Mouse (Mus musculus) testis, postnatal 14 days (tissue): Measurements from ENCODE around the gene Ctnna3.
"Not testable (repeated sequence)": the region's sequence is repeated elsewhere in the genome, so short reads cannot be mapped to it uniquely, and the experiment has no call there.

Source experiments
- DNase-seq: peaks from one replicate; pipeline ENCODE4 v3.0.0; 2021; ENCODE audit warnings: low spot score

Gene Ctnna3

DNA sequence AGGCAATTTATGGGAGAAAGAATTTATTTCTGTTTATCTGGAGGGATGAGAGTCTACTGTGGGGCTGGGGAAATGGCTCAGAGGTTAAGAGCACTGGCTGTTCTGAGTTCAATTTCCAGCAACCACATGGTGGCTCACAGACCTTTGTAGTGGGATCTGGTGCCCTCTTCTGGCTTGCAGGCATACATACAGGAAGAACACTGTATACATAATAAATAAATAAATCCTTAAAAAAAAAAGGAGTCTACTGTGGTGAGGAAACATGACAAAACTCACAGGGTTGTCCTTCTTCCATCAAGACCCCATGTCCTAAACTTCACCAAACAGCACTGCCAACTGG lies 5.5 kb upstream of the Ctnna3 start:
- no peak for DNase-seq

DNA sequence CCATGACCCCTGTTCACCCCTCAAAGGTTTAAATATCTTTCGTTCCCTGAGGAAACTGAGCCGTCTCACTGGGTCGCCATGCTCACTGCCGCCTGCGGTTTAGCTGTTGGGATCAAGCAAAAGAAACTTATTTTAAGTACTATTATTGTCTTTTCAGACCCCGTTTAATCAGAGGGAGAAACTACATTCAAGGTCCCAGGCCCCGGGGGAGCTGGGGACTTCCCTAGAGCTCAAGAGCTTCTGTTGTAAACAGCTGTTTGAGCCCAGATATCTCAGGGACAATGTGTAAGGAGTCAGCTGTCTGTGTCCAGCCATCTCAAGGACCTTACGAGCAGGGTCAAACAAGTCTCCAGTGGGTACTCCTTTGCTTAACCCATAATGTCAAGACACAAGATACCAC lies 2.8 kb upstream of the Ctnna3 start:
- no peak for DNase-seq

DNA sequence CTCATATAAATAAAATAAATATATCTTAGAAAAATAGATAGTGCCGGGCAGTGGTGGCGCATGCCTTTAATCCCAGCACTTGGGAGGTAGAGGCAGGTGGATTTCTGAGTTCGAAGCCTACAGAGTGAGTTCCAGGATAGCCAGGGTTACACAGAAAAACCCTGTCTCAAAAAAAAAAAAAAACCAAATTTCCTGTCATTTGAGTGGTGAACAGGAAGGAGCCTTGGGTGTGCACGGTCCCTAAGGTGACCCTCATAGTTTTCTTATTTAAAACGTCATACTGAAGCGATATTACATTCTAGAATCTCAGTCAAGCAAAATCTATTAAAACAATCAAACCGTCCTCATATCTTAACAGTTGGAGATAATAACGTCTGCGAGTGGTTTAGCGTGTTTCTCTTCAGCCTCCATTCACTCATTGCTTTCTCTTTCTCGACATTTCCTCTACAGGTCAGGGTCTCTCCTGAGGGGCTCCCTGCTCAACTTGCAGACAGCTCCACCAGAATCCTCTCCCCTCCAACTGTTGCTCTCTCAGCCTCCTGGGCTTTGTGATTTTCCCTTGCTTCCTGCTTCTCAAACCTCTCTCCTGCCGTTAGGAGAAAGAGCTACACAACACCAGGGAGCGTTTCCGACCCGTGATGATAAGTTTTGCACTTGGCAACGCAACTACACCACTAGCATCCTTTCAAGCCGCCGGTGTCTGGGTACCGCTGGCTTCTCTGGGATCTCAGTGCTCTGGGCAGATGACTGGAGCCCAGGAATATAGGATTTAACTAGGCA lies 1.5 kb upstream of the Ctnna3 start:
- no peak for DNase-seq

DNA sequence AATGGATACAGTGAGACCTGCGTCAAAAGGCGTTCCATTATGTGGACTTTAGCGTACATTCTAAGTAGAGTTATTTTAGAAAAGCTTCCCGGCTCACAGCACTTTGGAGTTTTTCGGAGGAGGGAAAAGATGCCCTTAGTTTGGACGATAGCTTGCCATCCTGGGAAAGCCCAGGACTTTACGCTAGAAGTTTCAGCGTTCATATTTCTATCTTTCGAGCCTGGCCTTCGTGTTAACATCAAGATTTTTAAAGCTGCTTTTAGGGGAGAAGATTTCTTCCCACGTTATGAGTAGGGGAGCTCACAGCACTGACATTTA lies 916 bp upstream of the Ctnna3 start:
- DNase-seq: no peak

DNA sequence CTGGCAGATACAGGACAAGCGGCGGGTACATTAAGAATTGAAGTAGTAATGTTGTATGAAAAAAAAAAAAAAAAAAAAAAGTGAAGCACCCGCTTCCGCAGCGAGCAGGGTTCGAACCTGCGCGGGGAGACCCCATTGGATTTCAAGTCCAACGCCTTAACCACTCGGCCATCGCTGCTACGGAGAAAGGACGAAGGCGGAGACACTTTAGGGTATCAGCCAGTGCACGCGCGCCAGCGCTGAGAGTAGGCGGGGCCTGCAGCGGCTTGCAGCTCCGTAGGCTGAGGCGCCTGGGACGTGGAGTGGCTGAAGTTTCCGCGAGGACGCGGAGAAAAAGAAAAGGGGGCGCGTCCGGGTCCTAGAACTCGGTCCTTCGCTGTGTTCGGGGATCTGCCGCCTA lies 518 bp upstream of the Ctnna3 start:
- peak; percentile 95 for DNase-seq

DNA sequence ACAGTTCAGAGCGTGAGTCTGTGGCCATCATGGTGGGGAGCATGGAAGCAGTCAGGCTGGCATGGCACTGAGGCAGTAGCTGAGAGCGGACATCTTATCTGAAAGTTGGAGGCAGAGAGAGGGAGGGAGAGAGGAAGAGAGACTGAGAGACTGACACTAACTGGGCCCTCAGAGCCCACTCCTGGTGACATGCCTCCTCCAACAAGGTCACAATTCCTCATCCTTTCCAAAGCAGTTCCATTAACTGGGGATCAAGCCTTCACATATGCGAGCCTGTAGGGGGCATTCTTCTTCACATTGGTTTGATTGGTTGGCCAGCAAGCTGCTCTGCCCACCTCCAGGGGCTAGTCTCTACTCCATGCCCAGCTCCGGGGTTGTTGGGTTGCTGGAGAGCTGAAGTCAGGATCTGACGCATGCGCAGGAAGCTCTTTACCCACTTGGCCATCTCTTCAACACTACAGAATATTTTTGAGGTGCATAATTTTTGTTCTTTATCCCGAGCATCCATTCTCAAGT lies 1.4 kb downstream of the Ctnna3 start:
- peak; percentile 54 for DNase-seq

DNA sequence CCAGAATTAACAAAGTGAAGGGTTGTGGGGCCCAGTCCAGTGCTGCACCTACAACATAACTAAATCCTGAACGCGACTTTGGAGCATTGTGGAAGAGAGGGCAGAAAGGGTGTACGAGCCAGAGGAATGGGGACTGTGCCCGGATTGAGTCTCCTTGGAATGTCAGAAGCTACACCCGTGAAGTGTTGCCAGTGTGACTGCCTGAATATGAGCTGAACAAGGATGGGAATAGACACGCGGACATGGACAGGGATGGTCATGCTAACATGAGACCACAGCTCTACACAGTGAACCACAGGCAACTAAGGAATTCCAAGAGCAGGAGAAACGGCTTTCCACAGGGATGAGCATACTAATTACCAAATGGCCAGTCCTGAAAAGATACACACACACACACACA lies 2.2 kb downstream of the Ctnna3 start:
- DNase-seq: no peak

DNA sequence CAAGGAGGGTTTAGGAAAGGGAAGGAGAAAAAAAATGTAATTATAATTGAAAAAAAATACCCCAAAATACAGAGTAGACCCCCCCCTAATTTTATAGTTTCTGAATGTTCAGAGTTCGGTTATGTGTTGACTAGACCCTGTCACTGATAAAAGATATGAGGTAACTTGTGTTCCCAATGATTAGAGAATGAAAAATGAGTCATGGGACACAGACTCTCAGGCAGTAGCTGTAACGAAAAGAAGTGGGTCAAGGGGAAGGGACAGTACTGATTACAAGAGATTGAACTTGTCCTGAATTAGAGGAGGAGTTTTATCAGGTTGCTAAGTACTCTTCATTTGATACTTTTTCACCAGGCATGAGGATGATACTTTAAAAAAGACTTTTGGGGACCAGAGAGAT lies 3.0 kb downstream of the Ctnna3 start:
- no peak for DNase-seq

DNA sequence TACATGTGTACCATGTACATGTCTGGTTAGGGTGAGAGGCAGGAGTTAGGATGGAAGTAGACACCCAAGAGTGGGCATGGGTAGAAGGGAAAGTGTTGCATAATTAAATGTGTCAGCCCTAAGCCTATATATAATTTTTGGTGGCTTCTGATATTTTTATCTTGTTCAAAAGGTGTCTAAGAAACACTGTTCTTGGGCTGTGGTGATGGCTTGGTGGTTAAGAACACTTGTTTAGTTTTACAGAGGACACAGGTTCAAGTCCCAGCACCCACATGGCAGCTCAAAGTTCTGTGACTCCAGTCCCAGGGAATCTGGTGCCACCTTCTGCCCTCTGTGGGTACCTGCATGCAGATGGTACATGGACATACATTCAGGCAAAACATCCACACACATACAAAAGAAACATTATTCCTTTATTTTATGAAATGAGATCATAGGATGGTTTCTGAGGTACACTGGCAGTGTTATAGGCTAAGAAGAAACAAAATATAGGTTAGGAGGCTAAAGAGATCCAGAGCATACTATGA lies 8.9 kb downstream of the Ctnna3 start:
- no peak for DNase-seq

DNA sequence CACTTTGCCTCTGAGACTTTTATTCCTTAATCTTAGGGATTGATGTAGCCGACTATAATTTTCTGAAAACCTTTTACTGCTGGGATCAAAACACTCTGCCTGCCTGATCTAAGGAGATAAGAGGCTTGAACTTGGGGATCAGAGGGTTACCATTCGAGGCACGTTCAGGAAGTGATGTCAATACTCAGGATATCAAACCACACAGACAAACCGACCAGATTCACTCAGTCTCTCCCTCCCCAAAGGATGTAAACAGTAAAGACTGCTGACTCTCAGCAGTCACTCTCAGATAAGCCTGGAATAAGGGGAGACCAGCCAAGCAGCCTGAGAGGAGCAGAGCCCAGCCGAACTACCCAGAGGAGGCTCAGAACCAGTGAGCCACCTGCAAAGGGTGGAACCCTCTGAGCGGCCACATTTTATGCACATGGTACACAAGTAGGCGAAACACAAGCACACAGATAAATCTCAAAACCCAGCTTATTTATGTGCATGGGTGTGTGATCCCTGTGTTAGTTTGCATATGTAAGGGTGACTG lies 9.9 kb downstream of the Ctnna3 start:
- DNase-seq: no peak

DNA sequence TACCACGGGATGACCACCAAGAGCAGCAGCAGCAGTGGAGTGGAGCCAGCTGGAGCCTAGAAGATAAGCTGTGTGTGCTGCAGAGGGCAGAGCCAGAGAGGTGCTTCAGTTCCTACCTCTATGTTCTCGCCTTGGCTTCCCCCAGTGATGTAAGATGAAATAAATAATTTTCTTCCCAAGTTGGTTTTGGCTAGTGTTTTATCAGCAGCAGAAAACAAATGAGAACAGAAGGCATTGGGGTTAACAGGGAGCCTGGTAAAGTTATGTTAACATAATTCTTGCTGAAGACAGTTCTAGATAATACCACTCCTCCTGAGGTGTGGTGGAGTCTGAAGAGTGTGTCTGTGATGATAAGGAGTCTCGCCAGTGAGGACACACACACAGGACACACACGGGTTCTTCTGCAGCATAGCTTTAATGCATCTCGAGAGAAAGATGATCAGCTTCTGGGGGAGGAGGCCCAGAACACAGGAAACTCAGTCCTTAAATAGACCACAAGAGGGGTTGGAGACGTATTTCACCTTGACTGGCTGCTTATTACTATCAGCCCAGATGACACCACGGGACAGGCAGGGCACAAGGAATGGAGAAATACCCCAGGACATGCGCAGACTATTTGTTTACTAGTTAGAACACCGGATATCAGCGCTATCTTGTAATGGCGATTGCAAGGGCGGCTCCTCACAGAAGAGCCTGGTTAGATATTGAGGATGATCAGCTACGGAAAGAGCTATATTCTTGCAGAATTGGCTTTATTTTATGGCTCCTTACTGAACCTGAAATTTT lies 14.9 kb downstream of the Ctnna3 start:
- not testable (repeated sequence) for DNase-seq

DNA sequence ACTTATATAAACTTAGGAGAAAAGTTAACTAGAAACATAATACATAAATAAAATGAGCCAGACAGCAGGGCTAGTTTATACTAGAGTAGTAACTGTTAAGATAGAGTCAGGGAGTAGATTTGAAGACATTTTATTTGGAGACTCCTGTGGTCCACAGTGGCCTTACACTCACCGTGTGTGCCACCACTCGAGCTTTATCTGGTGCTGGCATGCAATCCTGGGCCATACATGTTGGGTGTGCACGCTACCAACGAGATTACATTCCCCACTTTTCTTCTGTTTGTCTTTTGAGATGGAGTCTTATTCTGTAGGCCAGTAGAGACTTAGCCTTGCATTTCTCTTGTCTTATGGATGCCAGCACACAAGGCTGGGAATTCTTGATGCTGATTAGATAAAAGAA lies 24.0 kb downstream of the Ctnna3 start:
- DNase-seq: no peak

DNA sequence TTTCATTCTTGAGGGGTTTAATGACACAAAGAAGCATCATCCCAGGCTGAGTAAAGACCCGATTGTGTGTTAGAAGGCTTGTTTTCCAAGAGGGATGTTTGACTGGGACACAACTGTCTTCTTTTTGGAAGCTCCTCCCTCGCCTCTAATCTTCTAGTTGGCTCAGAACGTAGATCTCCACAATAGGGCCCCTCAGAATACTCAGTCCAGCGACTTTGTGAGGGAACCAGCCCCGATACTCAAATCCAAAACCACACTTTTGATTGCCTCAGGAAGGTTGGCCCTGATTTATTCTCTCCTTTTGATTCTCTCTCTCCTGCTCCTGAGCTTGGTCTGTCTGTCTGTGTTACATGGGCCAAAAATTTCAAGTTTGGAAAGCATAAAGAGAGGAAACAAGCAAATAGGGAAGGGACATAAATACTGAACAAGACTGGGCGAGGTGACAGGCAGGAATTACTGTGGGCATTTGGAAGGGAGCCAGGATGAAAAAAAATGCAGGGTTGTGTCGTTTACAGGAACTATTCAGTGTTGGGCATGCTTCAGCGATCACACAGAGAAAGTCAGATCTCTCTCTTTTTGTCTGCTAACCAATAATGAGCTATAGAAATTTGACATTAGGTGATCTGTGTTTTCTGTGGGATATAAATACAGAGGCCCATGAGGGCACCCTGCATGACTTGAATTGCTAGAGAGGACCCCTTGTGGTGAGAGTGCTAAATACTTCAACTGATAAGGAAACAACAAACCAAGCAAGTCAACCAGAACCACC lies 25.4 kb downstream of the Ctnna3 start:
- DNase-seq: no peak

DNA sequence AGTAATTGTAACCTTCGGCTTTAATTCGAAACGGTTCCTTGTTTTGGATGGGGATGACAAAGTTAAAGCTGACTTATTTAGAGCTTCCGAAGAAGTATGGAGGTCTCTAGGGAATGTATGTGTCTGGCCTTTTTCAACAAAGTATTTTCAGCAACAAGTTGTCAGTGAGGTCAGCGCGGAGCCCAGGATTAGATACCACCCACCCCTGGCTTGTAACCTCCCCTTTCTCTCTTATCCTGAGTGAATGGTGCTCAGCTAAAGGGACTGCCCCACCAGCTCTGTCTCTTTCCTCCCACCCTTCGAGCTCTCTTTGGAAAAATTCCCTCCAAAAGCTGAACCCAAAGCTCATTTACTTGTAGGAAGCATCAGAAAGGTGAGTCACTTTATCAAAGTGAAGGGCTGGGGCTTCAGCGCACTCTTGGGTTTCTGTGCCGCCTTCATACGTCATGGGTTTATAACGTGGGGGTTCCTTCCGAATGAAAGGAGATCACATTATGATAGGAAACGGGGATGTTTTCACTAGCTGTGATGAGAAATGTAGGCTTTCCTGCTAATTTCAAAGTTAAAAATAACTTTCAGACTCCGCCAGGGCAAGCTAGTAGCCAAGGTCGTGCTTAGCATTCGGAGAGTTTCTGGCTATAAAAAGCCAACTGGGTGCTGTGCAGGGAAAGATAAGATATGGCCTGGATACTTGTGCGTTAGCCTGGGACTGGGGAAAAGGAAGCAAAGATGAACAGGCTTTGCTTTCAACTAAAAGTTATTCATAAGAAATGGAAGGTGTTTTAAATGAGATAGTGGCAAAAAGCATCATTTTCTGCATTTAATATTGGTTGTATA lies 27.6 kb downstream of the Ctnna3 start:
- peak; percentile 40 for DNase-seq

DNA sequence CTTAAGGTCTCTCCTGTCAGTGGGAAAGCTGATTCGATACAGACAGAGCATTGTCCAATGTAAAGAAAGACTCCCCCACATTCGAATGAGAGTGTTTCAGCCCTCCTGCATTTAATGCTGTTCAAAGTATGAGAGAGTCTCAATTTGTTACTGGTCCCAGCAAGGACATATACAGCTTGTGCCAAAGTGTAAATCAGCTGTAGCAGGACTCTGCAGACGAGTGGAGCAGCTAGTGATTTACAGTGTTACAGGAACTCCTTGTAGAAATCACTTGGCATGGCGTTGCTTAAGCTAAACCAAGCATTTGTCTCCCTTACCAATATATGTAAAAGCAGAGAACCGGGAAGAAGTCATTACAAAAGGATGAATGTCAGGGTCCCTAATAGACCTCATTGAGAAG lies 31.0 kb downstream of the Ctnna3 start:
- DNase-seq: no peak

DNA sequence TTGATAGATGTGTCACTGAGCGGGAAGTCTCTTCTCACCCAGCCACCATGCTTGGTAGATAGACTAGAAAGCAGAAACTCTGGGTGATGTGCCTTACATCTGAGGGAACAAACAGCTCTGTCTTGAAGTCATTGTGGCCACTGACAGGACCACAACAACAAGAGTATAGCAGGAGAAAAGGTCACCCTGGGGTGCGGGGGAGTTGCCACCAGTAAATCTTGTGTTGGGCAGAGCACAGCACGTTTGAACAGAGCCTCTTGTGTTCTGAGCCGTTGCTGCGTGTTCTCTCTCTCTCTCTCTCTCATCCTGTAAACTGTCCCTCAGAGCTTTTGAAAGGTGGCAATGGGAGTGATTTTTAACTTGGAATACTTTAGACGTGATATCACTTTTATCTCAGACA lies 42.6 kb downstream of the Ctnna3 start:
- peak; percentile 67 for DNase-seq

DNA sequence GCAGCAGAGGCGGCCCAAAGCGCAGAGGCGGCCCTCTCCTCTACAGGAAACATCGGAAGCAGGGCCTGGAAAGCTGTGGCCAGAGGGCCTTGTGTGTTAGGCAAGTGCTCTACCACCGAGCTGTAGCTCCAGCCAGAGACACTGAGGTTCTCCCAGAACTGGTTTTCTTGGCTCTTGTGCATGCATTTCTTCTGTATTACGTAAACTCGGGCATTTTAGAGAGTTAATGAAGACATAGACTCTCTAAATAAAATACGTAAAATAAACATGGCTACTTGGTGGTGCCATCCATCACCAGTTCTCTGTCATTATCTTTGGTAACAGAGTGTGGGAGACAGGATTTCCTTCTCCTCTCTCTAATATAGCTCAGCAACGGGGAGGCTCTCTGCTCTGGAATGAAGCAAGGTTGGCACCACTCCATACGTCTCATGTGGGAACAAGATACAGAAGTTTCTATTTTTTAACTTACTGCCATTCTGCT lies 46.3 kb downstream of the Ctnna3 start:
- DNase-seq: peak; percentile 74

DNA sequence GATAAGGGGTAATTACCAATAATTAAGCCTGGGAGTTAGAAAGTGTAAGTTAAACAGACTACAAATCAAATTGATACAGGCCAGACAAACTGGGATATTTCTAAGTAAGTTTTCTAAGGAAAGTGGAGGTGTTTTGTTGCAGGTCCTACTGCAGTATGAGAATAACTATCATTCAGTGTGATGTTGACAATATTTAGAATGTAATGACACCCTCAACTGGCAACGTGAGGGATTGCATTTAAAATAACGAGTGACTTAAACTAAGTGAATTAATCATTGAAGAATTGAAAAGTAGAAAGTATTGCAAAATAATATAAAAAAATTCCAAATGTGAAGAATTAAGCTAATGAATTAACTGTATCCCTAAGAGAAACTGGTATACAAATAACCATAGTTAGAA lies 49.0 kb downstream of the Ctnna3 start:
- no peak for DNase-seq

DNA sequence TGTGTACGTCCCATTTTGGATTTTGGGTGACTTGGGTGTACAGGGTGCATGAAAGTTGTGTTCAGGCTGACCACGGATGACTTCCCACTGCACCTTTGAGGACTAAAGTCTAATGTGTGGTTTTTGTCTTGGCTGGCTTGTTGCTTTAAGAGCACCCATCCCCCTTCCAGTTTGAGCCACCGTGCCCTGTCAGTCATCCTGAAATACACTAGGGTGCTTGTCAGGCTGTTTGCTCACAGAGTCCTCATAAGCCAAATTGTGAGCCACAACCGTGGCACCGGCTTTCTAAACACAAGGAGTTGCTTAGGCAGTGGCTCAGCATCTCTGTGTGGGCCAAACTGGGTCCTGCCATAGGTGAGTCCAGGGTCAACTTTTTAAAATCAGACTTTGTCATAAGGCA lies 50.2 kb downstream of the Ctnna3 start:
- DNase-seq: no peak

DNA sequence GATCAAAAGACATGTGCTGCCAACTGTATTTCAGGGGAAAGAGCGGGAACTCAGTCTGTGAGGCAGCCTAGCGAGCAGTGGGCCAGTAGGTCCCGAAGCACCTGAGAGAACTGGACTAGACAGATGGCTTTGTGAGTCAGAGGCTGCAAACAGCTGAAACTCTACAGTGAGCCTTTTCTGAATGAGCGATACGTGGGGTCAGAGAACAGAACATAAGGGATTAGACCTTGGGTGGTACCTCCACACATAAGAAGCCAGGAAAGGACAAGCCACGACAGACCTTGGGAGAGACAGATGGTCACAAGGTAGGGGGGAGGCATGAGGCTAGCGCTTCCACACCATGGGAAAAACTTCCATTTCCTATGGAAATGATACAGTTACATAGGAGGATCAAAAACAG lies 58.4 kb downstream of the Ctnna3 start:
- DNase-seq: no peak

DNA sequence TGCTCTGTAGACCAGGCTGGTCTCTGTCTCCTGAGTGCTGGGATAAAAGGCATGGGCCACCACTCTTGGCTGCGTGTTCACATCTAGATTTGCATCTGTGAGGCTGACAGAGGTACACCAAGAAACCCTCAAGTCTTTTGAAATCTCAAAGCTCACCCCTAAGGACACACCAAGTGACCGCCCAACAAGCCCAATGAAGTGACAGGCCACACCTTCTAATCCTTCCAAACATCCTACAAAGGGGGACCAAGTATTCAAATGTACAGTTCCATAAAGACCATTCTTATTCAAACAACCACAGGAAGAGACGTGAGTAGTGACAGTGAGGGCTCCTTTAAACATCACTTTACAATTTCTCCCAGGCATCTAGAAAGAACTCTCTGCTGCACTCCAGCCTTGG lies 94.1 kb downstream of the Ctnna3 start:
- DNase-seq: no peak
